Mouse (Mus musculus): ENCODE measurements at regions not wholly inside any gene's neighbourhood (a gene's known extent, or its start where the extent isn't known, plus 50 kb on each side); places are given as distances from the start of the nearest gene placed in this dataset.

- peak; percentile 67 for TF ChIP-seq CTCF (IDR thresholded peaks at IDR 0.05; ENCODE audit: low read depth)
- TF ChIP-seq EP300 (IDR thresholded peaks at IDR 0.05; ENCODE audit: low read depth): no peak
These were observed 933.9 kb downstream of the Gbe1 start for GRCm38 (mm10) chr16:71247516-71248139.
